Mouse (Mus musculus) cerebral cortex, adult 2 months (tissue): ENCODE measurements around the gene Ubiad1.

Experiments
- WGBS: fragments of 180-500 bp; shearing (Covaris S2); methylation state at CpG from one replicate; pipeline ENCODE4 v1.1.7; 2018; 5-methylcytosine and 5-hydroxymethylcytosine counted together

The Ubiad1 gene

DNA sequence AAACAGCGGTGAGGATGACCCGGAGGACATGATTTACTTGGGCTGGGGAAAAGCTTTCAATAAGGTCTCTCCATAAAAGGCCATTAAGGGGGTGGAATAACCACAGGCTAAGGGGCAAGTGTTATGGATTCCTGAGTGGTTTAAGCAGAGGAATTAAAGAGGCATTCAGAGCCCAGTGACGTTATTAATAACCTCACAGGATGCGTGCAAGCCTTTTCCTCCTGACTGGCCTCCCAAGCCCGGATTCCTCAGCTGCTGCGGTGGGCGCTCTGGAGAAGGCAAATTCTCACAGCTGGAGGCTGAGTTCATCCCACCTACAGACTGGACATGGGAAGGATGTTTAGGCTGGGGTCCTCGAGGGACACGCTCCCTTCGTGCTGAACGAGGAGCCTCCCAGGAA lies 39.8 kb downstream of the Ubiad1 start:
- 55% methylated on average over 11 of the region's 11 CpGs for WGBS

GRCm38 (mm10) chr4:148403402-148403801 lies 41.2 kb downstream of the Ubiad1 start:
- WGBS = 51% methylated on average over 12 of the region's 12 CpGs

GRCm38 (mm10) chr4:148399437-148400094 lies 45.0 kb downstream of the Ubiad1 start:
- 84% methylated on average over 9 of the region's 9 CpGs for WGBS

- 77% methylated on average over 18 of the region's 18 CpGs for WGBS
Measured at GRCm38 (mm10) chr4:148397531-148398287, 46.9 kb downstream of the Ubiad1 start.

- WGBS = 66% methylated on average over 4 of the region's 4 CpGs
Measured at GRCm38 (mm10) chr4:148397113-148397512, 47.5 kb downstream of the Ubiad1 start.

DNA sequence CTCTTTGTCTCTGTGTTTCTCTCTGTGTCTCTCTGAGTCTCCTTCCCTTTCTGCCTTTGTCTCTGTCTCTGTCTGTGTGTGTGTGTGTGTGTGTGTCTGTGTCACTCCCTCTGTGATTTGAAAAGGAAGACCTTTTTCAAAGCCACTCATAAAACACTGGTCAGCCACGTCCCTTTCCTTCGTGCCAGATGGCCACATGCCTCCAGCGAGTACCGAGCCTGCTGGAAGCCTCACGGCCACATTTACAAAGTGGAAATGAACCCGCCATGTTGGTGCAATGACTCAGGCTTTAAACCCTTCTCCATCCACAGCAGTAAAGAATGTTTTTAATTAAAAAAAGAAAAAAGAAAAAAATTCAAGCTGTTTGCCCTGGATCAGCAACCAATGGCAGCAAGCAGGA lies 48.7 kb downstream of the Ubiad1 start:
- WGBS = 57% methylated on average over 6 of the region's 6 CpGs

- WGBS = 78% methylated on average over 7 of the region's 7 CpGs
Measured at GRCm38 (mm10) chr4:148395198-148395597, 49.4 kb downstream of the Ubiad1 start.

GRCm38 (mm10) chr4:148391714-148392310 lies 52.8 kb downstream of the Ubiad1 start:
- 77% methylated on average over 21 of the region's 21 CpGs for WGBS

DNA sequence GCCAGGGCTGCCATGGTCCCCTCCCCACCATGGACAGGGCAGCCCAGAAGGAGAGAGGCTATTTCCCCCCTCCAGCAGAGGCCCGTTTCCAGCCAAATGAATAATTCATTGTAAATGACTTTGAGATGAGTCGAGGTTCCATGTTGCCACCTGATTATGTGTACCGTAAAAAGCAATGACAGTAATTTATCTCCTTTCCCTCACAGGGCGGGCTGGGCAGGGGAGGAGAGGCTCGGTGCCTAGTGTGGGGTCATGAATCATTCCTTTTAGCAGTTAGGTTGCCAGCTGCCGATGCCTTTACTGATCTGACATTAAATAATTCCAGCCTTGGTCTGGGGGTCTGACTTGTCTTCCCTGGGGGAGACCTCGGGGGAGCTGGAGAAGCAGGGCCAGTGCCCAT lies 54.9 kb downstream of the Ubiad1 start:
- WGBS = 70% methylated on average over 7 of the region's 7 CpGs

DNA sequence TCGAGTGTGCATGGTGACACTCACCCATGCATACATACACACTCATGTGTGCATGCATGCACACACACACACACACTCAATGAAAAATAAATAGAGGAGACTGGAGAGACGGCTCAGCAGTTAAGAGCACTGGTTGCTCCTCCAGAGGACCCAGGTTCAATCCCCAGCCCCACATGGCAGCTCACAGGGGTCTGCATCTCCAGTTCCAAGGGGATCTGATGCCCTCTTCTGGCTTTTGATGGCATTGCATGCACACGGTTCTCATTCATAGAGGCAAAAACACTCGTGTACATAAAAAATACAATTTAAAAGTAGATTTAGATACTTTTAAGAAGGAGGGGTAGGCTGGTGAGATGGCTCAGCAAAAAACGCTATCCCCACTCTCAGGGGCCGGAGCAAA lies 55.5 kb downstream of the Ubiad1 start:
- WGBS = 78% methylated on average over 6 of the region's 6 CpGs

DNA sequence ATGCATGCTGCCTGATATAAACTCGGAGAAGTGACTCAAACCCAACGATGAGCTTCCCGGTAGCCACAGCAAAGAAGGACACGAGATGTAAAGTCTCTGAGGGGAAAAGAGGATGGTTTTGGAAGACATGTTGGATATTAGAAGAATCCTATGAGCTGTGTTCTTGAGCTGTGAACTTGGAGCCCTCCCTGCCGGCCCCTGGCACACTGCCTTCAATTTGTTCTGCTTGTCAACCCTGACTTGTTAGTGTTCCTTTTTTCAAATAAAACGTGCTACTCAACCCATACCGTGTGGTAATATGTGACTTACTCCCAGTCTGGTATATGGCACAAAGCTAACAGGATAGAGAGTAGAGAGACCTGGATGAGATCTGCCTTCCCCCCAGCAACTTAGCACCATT lies 59.3 kb downstream of the Ubiad1 start:
- WGBS = 41% methylated on average over 7 of the region's 7 CpGs
